Mouse (Mus musculus) gastrocnemius, adult 2 months (tissue): Measurements from ENCODE around the gene Olfr211. TPM values are rescaled to one million over a fixed set of nuclear protein-coding genes. Genes with fewer than 3 reads are reported as not detected.
"Not testable (repeated sequence)": the region's sequence is repeated elsewhere in the genome, so short reads cannot be mapped to it uniquely, and the experiment has no call there.

Experiments used
- DNase-seq: peaks from one replicate; pipeline ENCODE4 v3.0.0; 2022
- H3K27ac ChIP-seq: fragments of 200-600 bp; 2 replicates; pipeline ENCODE4 v1.8.1; 2022; ENCODE audit warnings: mild to moderate bottlenecking
- H3K4me3 ChIP-seq: fragments of 200-600 bp; 2 replicates; pipeline ENCODE4 v1.8.1; 2022; ENCODE audit warnings: mild to moderate bottlenecking, moderate library complexity
- CTCF ChIP-seq: fragments of 200-600 bp; IDR thresholded peaks from 2 replicates; pipeline ENCODE4 v1.8.1; 2022; ENCODE audit warnings: antibody characterized with exemption, mild to moderate bottlenecking, moderate library complexity
- intact Hi-C: fragments of 180-260 bp; cut with DNase I; formaldehyde crosslinking; loops from one replicate; pipeline ENCODE4 v1.15.1; 2025
- long read RNA-seq, 2 experiments: library from polyadenylated mRNA; stranded (forward); transcript quantifications; one replicate each; pipeline ENCODE4 v2.0.0; 2021
- total RNA-seq, 2 experiments: library from RNA; stranded (reverse); gene quantifications; 2 replicates each; pipeline ENCODE4 v1.2.3; 2021

Gene Olfr211
- not detected for total RNA-seq
- long read RNA-seq, experiment 1, result 0 reads
- long read RNA-seq, experiment 2, result 0 reads

DNA sequence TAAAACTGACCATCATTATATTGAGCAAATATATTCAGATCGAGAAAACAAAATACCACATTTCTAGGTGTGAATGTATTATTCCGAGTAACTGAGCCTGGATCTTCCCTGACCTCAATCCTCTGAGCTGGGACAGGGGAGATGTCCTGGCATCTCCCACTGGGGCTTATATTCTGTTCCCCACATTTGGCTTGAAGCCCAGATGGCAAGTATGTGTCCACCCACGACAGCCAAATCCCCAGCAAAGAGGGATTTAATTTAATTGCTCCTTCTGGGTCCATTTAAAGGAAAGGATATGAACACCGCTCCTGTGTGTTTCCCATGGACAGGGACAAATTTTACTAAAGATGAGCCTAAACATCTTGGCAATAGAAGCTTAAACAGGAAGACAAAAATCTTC is at the start of gene Olfr211:
TSS of gene Olfr211 (plus strand) at position 301 of the 400 bp plus-strand sequence.
- no peak for TF ChIP-seq CTCF
- no peak for DNase-seq
- Histone ChIP-seq H3K4me3 (no peak within 1 kb of the TSS), H3K27ac (no peak within 1 kb of the TSS)
- intact Hi-C loops, result no loop called here

DNA sequence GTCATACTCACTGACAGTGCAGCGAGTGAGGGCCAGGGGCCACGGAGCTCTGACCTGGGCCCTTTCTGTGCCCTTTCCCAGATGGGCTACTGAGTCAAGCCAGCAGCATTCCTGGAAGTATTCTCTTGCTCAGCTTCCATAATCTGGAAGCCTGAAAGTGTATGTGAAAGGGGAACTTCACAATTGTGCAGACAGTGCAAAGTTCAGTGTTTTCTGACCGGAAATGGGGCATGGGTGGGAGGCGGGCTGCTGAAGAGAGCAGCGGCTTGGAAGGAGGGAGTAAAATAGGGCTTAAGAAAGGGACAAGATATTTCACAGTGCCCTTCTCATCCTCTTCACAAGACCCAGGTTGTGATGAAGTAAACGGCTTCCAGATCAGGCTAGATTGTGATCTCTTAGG is 49.4 kb upstream of the Olfr211 start:
- H3K4me3 ChIP-seq, result no peak overlapping the region
- DNase-seq, result no peak
- intact Hi-C loops, result no loop called here
- TF ChIP-seq CTCF, result no peak
- H3K27ac ChIP-seq, result no peak overlapping the region

DNA sequence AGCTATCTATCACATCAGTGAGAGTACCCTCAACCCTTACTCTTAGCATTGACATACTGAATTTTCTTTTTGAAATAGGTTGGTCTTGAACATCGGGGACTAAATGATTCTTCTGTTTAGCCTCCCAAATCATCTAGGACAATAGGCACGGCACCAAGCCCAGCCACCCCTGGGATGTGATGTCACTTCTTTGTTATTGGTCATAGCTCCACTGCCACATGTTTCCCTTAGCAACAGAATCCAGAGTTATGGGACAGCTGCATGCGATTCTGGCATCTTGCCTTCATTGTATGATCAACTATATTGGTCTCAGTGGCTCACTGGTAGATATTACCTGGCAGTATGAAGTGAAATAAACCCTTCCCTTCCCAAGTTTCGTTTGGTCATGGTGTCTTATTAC is 48.4 kb upstream of the Olfr211 start:
- no peak for DNase-seq
- Histone ChIP-seq H3K27ac (no peak overlapping the region), H3K4me3 (no peak overlapping the region)
- no peak for TF ChIP-seq CTCF
- intact Hi-C loops, result no loop called here

DNA sequence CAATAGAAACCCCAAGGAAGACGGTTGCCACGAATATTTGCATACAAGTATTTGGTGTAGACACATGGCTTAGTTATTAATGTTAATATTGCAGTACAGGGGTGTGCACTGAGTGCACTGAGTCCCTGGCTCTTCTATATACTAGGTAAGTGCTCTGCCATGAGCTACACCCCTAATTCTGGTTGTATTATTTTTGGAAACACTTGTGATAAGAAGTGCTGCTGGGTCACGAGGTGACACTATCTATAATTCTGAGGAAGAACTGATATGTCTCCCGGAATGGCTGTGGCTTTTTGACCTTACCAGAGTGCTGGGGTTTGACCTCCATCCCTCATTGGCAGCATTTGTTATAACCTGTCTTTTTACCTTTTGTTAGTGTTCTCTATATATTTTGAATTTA is 48.0 kb upstream of the Olfr211 start:
- no peak overlapping the region for H3K4me3 ChIP-seq
- H3K27ac ChIP-seq, result no peak overlapping the region
- TF ChIP-seq CTCF, result no peak
- DNase-seq, result no peak
- intact Hi-C loops, result no loop called here

DNA sequence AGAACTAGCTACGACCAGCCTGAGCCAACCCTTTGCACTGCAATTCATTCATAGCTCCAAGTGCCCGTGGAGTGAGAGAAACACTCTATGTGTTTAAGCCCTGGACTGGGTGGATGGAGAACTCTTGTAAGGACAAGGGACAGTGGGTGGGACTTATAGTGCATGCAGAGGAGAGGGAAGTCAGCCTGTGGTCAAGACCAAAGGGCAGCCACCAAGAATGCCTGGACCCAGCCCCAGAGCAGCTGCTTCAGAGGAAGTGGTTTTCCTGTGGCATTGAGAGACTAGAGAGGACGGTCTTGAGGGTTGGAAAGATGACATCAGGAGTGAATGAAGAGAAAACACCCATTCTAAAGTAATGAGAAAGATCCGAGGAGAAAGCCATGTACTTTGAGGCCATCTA is 33.1 kb upstream of the Olfr211 start:
- intact Hi-C loops, result no loop called here
- no peak overlapping the region for H3K4me3 ChIP-seq
- peak; percentile 37 for DNase-seq
- TF ChIP-seq CTCF, result no peak
- no peak overlapping the region for H3K27ac ChIP-seq

DNA sequence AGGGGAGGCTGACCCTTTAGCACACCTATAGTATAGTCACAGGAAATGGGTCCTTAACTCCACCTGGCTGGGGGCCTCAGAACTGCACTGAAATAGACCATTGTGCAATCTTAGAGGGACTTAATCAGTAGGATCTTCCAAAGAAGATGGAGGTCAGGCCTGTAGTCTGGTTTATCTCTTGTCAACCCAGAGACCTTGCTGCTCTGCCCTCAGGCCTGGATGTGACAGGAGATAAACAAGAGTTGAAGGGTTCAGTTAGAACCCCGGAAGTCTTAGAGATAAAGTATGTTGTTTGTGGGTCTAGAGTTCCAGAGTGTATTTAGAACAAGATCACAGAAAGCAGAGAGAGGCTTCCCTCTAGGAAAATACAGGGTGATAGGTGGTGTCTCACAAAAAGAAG is 32.4 kb upstream of the Olfr211 start:
- H3K27ac ChIP-seq, result no peak overlapping the region
- TF ChIP-seq CTCF, result peak; percentile 2; the same call in 1 of the 2 replicates
- DNase-seq, result no peak
- intact Hi-C loops, result no loop called here
- no peak overlapping the region for H3K4me3 ChIP-seq

DNA sequence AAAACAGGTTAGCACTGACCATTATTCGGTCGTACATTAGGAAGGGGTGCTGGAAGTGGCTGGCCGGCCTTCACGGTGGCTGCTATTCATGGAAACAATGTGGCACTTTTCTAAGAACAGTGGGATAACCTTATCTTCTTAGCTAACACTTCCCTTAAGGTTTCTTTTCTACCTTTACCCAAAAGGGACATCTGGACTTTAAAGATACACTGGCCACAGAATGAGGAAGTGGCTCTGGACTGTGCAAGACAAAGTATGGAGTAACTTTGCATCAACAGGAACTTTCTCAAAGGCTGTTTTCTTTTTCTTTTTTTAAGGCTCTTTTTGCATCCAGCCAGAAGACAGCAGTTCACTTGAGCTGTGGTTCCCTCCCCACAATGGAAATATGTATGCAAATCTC is 30.2 kb upstream of the Olfr211 start:
- TF ChIP-seq CTCF, result no peak
- no peak overlapping the region for H3K27ac ChIP-seq
- no peak for DNase-seq
- intact Hi-C loops, result no loop called here
- no peak overlapping the region for H3K4me3 ChIP-seq

DNA sequence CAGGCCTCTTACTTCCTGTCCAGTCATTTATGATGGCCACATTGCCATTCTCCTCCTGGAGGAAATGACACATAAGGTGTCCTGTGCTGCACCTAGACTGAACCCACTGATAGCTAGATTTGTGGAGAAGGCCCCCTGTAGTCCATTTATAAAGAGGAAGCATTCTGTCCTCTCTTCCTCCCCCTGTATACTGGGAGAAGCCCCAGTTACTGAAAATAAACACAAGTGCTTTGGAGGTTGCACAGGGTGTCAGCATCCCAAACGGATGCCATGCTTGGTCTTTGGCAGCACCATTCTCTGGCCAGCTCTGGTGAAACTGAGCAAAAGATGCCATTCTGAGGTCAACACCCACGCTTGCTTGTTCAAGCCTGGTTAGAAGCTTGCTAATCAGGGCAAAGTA is 29.7 kb upstream of the Olfr211 start:
- no peak for TF ChIP-seq CTCF
- H3K4me3 ChIP-seq, result no peak overlapping the region
- no peak overlapping the region for H3K27ac ChIP-seq
- no peak for DNase-seq
- intact Hi-C loops, result no loop called here

DNA sequence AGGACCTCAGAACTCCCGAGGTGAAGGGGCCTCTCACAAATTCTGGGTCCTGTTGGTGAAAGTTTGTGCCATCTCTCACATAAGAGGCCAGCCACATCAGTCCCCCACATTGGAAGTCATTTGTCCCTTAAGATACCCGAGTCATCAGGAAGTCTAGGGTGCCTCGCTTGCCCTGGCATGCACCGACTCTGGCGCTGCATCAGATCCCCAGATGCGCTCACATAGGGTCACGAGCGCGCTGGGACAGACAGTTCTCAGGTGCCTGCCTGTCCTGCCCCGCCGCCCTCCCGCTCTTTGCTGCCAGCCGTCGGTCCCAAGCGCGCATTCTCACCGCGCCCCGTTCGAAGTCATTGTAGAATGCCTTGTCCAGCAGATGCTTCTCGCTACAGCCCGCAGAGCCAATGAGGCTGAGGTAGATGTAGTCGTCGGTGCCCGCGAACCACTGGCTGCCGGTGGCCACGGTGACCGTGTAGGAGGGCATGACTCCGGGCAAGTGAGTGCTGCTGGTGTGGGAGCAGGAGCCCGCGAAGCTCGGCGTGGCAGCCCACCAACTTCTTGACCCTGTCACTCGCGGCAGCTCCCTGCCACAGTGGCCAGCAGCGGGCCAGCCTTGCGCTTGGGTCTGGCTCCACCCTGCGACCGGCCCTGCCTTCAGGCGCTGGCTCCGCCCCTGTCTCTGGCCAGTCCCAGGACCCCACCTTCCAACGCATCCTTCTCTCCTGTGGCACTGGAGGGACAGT is 28.2 kb upstream of the Olfr211 start, which contains the start of gene Alox5:
TSS of gene Alox5 (minus strand) at position 635 of the 740 bp plus-strand sequence.
- intact Hi-C loops, result no loop called here
- TF ChIP-seq CTCF, result peak; percentile 2; the same call in 1 of the 2 replicates
- H3K27ac ChIP-seq, result no peak within 1 kb of the TSS
- DNase-seq, result peak; percentile 61
- peak within 1 kb of the TSS; percentile 61 for H3K4me3 ChIP-seq

DNA sequence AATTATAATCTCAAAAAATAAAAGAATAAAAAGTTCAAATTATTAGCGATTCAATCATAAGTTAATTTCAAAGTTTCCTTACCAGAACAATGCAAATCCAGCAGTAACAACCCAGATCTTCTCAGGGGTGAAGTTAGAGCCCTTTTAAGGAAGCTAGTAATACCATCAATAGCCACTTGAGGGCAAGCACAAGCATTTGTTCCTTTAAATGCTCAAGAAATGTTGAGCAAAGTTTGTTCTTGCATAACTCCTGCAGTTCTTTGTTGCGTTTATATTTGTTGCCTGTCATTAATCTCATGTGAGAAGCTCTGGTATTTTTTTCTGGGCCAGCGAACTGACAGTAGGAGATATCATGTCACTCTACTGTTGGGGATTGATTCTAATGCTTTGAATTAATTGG is 20.8 kb upstream of the Olfr211 start:
- no peak for DNase-seq
- Histone ChIP-seq H3K4me3 (no peak overlapping the region), H3K27ac (no peak overlapping the region)
- intact Hi-C loops, result no loop called here
- TF ChIP-seq CTCF, result peak; percentile 45

DNA sequence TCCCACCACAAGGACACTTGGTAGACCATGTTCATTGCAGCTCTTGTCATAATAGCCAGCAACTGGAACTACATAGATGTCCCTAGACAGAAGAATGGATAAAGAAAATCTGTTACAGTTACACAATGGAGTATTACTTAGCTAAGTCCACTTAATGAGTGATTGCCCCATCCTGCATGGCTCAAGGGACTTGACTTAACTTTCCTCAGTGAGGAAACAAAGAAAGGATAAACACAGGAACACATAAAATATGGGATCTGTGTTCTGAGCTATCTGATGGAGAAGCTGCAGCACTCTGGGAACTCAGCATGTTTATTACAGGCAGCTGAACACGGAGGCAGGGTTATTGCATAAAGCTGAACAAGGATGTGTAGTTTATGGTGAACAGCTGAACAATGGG is 3.8 kb upstream of the Olfr211 start:
- no peak for TF ChIP-seq CTCF
- intact Hi-C loops, result no loop called here
- Histone ChIP-seq H3K27ac (no peak overlapping the region), H3K4me3 (no peak overlapping the region)
- no peak for DNase-seq

DNA sequence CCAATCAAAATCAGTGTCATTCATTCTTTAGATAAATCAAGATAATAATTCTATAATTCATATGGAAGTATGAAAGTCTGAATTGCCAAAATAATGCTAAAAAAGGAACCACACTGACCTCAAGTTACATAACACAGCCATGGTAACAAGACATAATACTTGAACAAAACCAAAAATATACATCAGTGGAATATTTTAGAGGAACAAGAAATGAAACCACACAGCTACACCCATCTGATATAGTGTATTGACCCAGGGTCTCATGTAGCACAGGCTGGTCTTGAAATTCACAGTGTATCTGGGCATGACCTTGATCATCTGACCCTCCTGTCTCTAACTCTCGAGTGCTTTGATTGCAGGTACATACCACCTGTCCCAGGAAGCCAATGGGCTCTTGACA is 2.1 kb upstream of the Olfr211 start:
- DNase-seq, result no peak
- H3K4me3 ChIP-seq, result no peak overlapping the region
- TF ChIP-seq CTCF, result no peak
- intact Hi-C loops, result no loop called here
- H3K27ac ChIP-seq, result no peak overlapping the region

DNA sequence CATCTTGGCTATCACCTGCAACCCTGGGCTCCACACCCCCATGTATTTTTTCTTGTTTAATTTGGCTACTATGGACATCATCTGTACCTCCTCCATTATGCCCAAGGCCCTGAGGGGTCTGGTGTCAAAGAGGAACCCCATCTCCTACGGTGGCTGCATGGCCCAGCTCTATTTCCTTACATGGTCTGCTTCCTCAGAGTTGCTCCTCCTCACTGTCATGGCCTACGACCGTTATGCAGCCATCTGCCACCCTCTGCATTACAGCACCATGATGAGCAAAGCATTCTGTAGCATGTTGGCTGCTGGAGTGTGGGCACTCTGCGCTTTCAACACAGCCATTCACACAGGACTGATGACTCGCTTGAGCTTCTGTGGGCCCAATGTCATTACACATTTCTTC is 4.9 kb downstream of the Olfr211 start:
- Histone ChIP-seq H3K4me3 (no peak overlapping the region), H3K27ac (no peak overlapping the region)
- no peak for DNase-seq
- intact Hi-C loops, result no loop called here
- no peak for TF ChIP-seq CTCF

DNA sequence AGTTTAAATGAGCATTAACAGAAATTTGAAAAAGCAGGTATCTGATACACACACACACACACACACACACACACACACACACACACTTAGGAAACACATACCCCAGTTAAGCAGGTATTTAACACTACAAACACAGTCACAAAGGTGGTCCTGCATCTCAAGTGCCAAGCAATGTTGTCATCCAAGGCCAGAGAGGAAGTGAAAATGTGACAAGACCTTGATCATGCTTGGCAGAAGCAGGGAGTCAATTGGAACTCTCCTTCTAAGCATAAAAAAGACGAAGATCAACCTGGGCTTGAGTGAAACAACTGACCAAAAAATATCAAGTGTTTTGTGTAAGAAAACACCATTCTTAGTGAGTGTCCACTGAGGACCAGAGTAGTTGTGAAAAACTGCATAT is 7.1 kb downstream of the Olfr211 start:
- intact Hi-C loops, result no loop called here
- no peak for DNase-seq
- no peak for TF ChIP-seq CTCF
- Histone ChIP-seq H3K4me3 (no peak overlapping the region), H3K27ac (no peak overlapping the region)

DNA sequence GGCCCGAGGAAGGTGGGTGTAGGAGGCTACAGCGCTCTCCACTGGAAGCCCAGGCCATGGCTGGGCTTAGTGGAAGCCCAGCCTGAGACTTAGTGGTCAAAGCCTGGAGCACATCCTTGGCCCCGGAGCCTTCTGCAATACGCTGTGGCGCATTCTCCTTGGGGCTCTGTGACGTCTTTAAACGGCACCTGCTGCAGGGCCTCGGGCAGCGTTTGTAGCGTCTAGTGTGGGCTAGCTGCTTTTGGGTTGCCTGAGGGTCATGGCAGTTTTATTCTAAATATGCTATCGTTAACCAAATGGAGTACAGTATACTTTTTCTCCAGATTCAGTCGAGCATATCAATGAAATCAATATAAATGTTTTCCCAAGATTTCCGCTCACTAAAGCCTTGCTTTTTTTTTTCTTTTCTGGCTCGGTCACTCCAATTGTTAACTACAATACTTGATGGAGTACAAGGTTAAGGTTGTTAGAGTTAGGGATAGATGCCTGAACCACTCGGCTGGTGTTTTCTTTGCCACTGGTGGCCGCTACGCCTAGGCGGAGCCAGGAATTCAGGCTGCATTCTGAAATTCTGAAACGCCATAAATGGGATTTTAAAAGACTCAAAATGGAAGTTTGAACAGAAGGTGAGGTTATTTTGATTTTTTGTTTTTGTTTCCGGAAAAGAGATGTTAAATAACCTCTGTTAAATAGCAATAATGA is 17.6 kb downstream of the Olfr211 start, which contains the start of gene Olfr212:
TSS of gene Olfr212 (plus strand) at position 215 of the 702 bp plus-strand sequence.
- DNase-seq, H3K27ac ChIP-seq, intact Hi-C loops: not testable (repeated sequence)
- H3K4me3 ChIP-seq, result peak within 1 kb of the TSS; percentile 30; the same call in 1 of the 2 replicates
